Mouse (Mus musculus) forebrain, postnatal 0 days (tissue): ENCODE results near the gene Plekhg4. TPM values are rescaled to one million over a fixed set of nuclear protein-coding genes. Genes with fewer than 3 reads are reported as not detected.

ENCODE experiments used
- ATAC-seq: fragments of 200-750 bp; cut with Nextera tagmentation; 2 replicates; pipeline ENCODE4 v1.8.0; 2017; ENCODE audit warnings: mild to moderate bottlenecking, moderate library complexity
- DNase-seq: peaks from one replicate; pipeline ENCODE4 v3.0.0-alpha.2; 2015
- H3K27ac ChIP-seq: fragments of 300-500 bp; sonication (generic); 2 replicates; pipeline ENCODE4 v1.5.1; 2014; ENCODE audit warnings: low read depth, mild to moderate bottlenecking, antibody characterized with exemption, low read length, moderate library complexity, mixed read lengths
- H3K27me3 ChIP-seq: fragments of 300-500 bp; sonication (generic); 2 replicates; pipeline ENCODE4 v1.6.1; 2014; ENCODE audit warnings: mild to moderate bottlenecking, low read length, mixed read lengths; ENCODE audit not compliant: insufficient read depth
- H3K36me3 ChIP-seq: fragments of 300-500 bp; sonication (generic); 2 replicates; pipeline ENCODE4 v1.6.1; 2014; ENCODE audit warnings: mild to moderate bottlenecking, moderate library complexity; ENCODE audit not compliant: insufficient read depth
- H3K4me1 ChIP-seq: fragments of 300-500 bp; sonication (generic); 2 replicates; pipeline ENCODE4 v1.6.1; 2014; ENCODE audit warnings: antibody characterized with exemption; ENCODE audit not compliant: insufficient read depth
- H3K4me2 ChIP-seq: fragments of 300-500 bp; sonication (generic); 2 replicates; pipeline ENCODE4 v1.6.1; 2014; ENCODE audit warnings: low read depth, mild to moderate bottlenecking, moderate library complexity
- H3K4me3 ChIP-seq: fragments of 300-500 bp; sonication (generic); 2 replicates; pipeline ENCODE4 v1.5.1; 2014; ENCODE audit warnings: low read depth, low read length, mixed read lengths
- H3K9ac ChIP-seq: fragments of 300-500 bp; sonication (generic); 2 replicates; pipeline ENCODE4 v1.6.1; 2014; ENCODE audit warnings: mild to moderate bottlenecking
- H3K9me3 ChIP-seq: fragments of 300-500 bp; sonication (generic); 2 replicates; pipeline ENCODE4 v1.6.1; 2016; ENCODE audit warnings: low read length
- CTCF ChIP-seq: sonication (generic); IDR thresholded peaks from 2 replicates; pipeline ENCODE4 v1.5.1; 2016; ENCODE audit warnings: antibody characterized with exemption, control low read depth, low read depth
- WGBS: fragments of 180-500 bp; shearing (Covaris S2); extraction: QIAGEN DNeasy Blood & Tissue Kit; methylation state at CpG from one replicate; pipeline ENCODE4 v1.1.7; 2014; 5-methylcytosine and 5-hydroxymethylcytosine counted together
- polyA plus RNA-seq: library from polyadenylated mRNA; unstranded; fragments of >200 nt; fragmentation: Nextera tagmentation; extraction: Ambion mirVana; gene quantifications from 2 replicates; pipeline ENCODE4 v1.2.1, GENCODE M21; 2015
- total RNA-seq: library from RNA; depleted of rRNA; stranded (reverse); fragments of >200 nt; gene quantifications from 2 replicates; pipeline ENCODE4 v1.2.3, GENCODE M21; 2014

Plekhg4 gene
- total and polyA plus RNA-seq, 2 experiments from 2014 or later = 0.77 to 4.5 TPM

DNA sequence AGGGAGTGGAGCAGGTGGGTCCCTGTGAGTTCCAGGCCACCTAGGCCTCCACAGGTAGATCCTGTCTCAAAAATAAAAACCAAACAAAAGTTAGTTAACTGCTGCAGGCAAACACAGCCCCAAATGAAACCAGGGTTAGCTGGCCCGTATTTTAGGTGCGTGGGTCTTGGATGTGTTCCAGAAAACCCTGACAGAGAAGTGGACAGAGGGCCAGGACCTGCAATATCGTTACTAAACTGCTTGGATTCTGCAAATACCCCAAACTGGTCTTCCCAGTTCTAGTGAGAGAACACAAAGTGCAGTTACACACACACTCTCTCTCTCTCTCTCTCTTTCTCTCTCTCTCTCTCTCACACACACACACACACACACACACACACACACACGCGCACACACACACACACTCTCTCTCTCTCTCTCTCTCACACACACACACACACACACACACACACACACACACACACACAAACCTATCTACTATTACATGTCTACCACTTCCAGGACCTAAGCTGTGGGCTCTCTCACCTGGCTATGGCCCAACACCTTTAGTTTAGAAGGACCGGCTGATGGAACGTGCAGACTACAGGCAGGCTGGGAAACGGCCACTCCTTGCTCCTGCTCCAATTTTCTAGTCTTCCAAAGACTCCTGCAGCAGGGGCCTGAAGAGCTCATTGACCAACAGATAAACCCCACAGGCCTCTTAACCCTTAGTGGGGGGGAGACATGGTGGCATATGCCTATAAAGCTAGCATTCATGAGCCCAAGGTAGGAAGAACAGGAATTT lies 29.1 kb upstream of the Plekhg4 start:
- DNase-seq (no peak), ATAC-seq (no peak)
- no peak for TF ChIP-seq CTCF
- 61% methylated on average over 6 of the region's 8 CpGs for WGBS
- H3K4me2 ChIP-seq = no peak overlapping the region
- no peak overlapping the region for H3K4me3 ChIP-seq
- peaks cover 4% of the 10 kb centered on the region; the same call in 1 of the 2 replicates for H3K4me1 ChIP-seq
- H3K9me3 ChIP-seq = no peaks in the 10 kb centered on the region
- H3K27ac ChIP-seq = no peak overlapping the region
- H3K27me3 ChIP-seq = no peaks in the 10 kb centered on the region; the same call in 1 of the 2 replicates
- no peak overlapping the region for H3K9ac ChIP-seq
- no peaks in the 10 kb centered on the region for H3K36me3 ChIP-seq

DNA sequence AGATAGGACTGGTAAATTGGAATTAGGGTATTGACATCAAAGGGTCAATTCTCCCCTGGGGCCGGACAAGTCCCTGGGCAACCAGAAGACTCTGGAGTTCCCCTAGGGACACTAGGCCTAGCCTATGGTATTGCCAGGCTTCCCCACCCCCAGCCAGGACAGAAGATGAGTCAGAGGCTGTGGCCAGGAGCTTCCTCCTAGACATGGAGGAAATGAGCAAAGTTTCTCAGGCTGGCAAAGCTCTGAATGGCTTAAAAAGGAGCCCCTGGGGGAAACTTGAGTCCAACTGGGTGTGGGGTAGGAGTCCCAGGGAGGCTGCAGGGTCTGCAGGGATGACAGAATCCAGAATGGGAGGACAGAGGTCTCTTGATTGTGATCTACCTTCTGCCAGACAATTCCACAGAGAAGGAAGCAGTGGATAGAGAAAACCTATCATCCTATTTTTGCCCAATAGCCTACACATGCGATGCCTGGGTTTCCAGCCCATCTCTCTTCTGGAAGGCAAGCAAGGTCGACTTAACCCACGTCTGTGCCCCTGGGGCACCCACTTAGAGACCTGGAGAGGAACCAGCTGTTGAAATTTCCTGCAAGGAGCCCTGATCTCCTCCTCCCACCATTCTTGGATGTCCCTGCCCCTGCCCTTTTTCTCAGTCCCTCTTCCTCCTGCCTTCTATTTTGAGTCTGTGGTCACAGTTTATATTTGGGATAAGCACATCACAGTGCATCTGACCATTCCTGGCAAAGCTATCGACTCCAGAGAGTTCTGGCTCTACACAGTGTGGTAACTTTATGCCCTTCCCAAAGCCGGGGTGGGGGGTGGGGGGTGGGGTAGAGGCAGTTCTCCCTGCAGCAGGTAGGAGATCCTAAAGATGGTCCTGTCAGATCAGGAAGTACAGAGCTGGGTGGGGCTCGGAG lies 27.8 kb upstream of the Plekhg4 start:
- Histone ChIP-seq H3K4me2 (no peak overlapping the region), H3K4me1 (peaks cover 7% of the 10 kb centered on the region; the same call in 1 of the 2 replicates), H3K27me3 (no peaks in the 10 kb centered on the region; the same call in 1 of the 2 replicates), H3K9me3 (no peaks in the 10 kb centered on the region), H3K4me3 (no peak overlapping the region), H3K27ac (no peak overlapping the region), H3K36me3 (no peaks in the 10 kb centered on the region), H3K9ac (no peak overlapping the region)
- 75% methylated on average over 7 of the region's 7 CpGs for WGBS
- ATAC-seq (no peak), DNase-seq (no peak)
- no peak for TF ChIP-seq CTCF

DNA sequence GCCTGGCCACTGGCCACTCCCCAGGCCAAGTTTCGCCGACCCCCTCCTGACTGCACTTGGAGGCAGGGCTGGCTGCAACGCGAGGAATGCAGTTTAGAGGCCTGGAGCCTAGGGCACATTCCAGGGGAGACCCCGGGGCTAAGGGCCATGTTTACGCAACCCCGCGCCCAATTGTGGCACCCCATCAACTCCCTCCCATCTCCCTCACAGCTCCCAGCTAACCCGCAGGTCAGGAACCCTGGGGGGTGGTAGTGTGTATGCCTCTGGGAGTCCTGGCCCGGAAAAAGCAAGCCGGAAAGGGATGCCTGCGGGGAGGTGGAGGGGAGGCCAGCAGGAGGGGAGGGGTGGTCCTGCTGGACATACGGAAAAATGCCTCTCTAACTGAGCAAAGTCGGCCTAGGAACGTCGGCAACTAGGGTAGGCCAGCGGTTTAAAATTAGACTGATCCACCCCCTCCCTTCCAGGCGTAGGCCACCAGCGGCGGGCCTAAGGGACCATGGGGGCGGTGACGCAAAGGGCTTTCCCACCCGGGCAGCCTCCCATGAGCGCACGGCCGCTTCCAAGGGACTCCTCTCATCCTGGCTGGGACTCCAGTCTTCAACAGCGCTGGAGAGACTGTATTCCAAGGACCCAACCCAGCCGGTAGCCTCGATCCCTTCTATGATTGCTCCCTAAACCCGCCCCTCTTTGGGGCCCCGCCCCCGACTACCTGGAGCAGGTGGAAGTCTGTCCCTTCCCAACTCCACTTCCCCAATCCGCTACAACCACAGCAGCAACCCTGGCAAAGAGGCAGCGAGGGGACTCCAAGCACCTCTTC lies 26.3 kb upstream of the Plekhg4 start:
- Histone ChIP-seq H3K27ac (no peak overlapping the region), H3K9ac (peak overlapping the region; percentile 28; the same call in 1 of the 2 replicates), H3K4me1 (peaks cover 11% of the 10 kb centered on the region; the same call in 1 of the 2 replicates), H3K36me3 (no peaks in the 10 kb centered on the region), H3K9me3 (no peaks in the 10 kb centered on the region), H3K4me2 (peak overlapping the region; percentile 98), H3K27me3 (no peaks in the 10 kb centered on the region; the same call in 1 of the 2 replicates), H3K4me3 (peak overlapping the region; percentile 66)
- DNase-seq (no peak), ATAC-seq (no peak)
- no peak for TF ChIP-seq CTCF
- 3% methylated on average over 32 of the region's 34 CpGs for WGBS

DNA sequence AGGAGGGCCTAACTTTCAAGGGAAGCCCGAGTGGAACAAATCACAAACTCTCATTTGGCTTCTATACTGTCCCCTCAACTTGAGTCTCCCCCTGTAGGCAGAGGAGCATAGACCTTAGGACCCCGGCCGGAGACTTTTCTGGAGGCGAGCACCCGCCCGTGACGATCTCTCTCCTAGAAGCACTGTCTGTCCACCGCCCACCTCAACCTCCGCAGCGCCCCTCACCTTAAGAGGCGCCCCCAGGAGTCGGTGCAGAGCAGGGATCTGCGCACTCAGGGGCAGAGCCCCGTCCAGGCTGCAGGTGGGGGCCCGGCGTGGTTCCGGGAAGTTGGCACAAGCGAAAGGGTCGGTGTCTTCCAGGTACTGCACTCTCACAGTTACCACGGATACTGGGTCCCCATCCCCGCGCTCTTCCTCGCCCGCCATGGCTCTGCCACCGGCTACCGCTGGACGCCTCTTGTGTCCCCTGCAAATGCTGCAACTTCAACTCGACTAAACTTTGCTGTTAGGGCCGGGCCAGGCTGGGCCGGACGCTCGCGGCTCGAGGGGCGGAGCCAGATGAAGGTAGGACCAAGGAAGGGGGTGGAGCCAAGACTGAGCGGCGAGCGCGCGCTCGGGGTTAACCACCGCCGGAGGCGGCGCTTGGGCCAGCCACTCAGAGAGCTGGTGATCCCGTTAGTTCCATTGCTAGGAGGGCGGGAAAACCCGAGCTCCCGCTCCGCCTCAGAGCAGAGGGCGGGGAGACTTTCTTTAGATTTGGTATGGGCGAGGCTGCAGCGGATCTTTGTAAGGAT lies 25.4 kb upstream of the Plekhg4 start, which contains the start of gene Fhod1:
Gene Fhod1, minus strand, starts transcription at position 526 of the 794 bp plus-strand sequence.
- Histone ChIP-seq H3K27me3 (no peaks in the 10 kb centered on the region; the same call in 1 of the 2 replicates), H3K4me3 (peak within 1 kb of the TSS; percentile 66), H3K9me3 (no peaks in the 10 kb centered on the region), H3K4me2 (peak within 1 kb of the TSS; percentile 98), H3K4me1 (peaks cover 11% of the 10 kb centered on the region; the same call in 1 of the 2 replicates), H3K9ac (peak within 1 kb of the TSS; percentile 74), H3K36me3 (no peaks in the 10 kb centered on the region), H3K27ac (peak within 1 kb of the TSS; percentile 67)
- peak; percentile 39 for TF ChIP-seq CTCF
- peak; percentile 88 for DNase-seq
- ATAC-seq = peak; percentile 90
- under 1% methylated on average over 53 of the region's 53 CpGs for WGBS

DNA sequence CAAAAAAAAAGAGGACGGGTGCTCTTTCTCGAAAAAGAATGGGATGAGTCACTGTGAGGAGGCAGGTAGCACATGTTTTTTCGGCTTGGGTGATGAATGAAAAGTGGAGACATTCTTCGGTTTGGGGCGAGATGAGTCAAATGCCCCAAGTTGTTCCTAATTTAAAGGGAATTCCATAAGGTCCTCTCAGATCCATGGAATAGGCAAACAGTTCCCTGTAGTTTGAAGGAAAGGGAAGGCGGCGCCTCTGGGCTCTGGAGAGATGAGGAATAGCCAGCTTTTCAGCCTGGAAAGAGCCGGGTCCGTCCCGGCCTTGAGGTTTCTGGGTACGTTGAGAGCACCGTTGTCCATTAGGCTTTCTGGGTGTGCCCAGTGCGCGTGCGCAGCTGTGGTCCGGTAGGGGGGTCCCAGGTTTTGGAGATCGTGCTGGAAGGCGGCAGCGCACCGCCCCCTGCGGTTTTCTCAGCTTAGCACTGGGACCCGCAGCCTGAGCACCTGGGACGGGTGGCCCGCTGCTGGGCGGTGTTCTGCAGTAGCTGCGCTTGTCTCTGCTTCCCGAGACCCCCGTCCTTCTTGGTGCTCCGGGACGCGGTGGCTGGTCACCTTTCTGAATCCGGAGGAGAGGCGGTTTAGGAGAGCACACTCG lies 24.5 kb upstream of the Plekhg4 start, which contains the start of gene Slc9a5:
Gene Slc9a5, plus strand, starts transcription at position 394 of the 646 bp plus-strand sequence.
- Histone ChIP-seq H3K9ac (peak within 1 kb of the TSS; percentile 74), H3K36me3 (no peaks in the 10 kb centered on the region), H3K4me3 (peak within 1 kb of the TSS; percentile 66), H3K27me3 (no peaks in the 10 kb centered on the region; the same call in 1 of the 2 replicates), H3K27ac (peak within 1 kb of the TSS; percentile 67), H3K4me1 (peaks cover 11% of the 10 kb centered on the region; the same call in 1 of the 2 replicates), H3K9me3 (no peaks in the 10 kb centered on the region), H3K4me2 (peak within 1 kb of the TSS; percentile 98)
- 2% methylated on average over 34 of the region's 34 CpGs for WGBS
- DNase-seq (peak; percentile 76), ATAC-seq (peak; percentile 10)
- TF ChIP-seq CTCF = peak; percentile 50
